Mouse (Mus musculus) lung, embryonic 14.5 days (tissue): ENCODE data around the gene Gm20388. TPM values are rescaled to one million over a fixed set of nuclear protein-coding genes. Genes with fewer than 3 reads are reported as not detected.

Source experiments
- ATAC-seq: fragments of 200-750 bp; cut with Nextera tagmentation; 2 replicates; pipeline ENCODE4 v1.8.0; 2017; ENCODE audit warnings: mild to moderate bottlenecking, moderate TSS enrichment, moderate library complexity; ENCODE audit not compliant: insufficient read depth
- DNase-seq: peaks from one replicate; pipeline ENCODE4 v3.0.0-alpha.2; 2015
- H3K27ac ChIP-seq: fragments of 300-500 bp; sonication (generic); 2 replicates; pipeline ENCODE4 v1.5.1; 2014; ENCODE audit warnings: low read depth, mild to moderate bottlenecking, moderate library complexity
- H3K27me3 ChIP-seq: fragments of 300-500 bp; sonication (generic); 2 replicates; pipeline ENCODE4 v1.6.1; 2014; ENCODE audit warnings: low read length, control low read depth; ENCODE audit not compliant: insufficient read depth
- H3K36me3 ChIP-seq: fragments of 300-500 bp; sonication (generic); 2 replicates; pipeline ENCODE4 v1.6.1; 2014; ENCODE audit warnings: control low read depth; ENCODE audit not compliant: insufficient read depth
- H3K4me1 ChIP-seq: fragments of 300-500 bp; sonication (generic); 2 replicates; pipeline ENCODE4 v1.6.1; 2014; ENCODE audit warnings: antibody characterized with exemption, control low read depth; ENCODE audit not compliant: insufficient read depth
- H3K4me2 ChIP-seq: fragments of 300-500 bp; sonication (generic); 2 replicates; pipeline ENCODE4 v1.6.1; 2014; ENCODE audit warnings: mild to moderate bottlenecking
- H3K4me3 ChIP-seq: fragments of 300-500 bp; sonication (generic); 2 replicates; pipeline ENCODE4 v1.5.1; 2014; ENCODE audit warnings: low read depth, low read length
- H3K9ac ChIP-seq: fragments of 300-500 bp; sonication (generic); 2 replicates; pipeline ENCODE4 v1.6.1; 2014
- H3K9me3 ChIP-seq: fragments of 300-500 bp; sonication (generic); 2 replicates; pipeline ENCODE4 v1.6.1; 2016; ENCODE audit warnings: low read depth, low read length, control low read depth
- CTCF ChIP-seq: IDR thresholded peaks from 2 replicates; pipeline ENCODE4 v1.5.1; 2016; ENCODE audit warnings: antibody characterized with exemption, low read depth
- WGBS: fragments of 180-500 bp; shearing (Covaris S2); extraction: QIAGEN DNeasy Blood & Tissue Kit; methylation state at CpG from one replicate; pipeline ENCODE4 v1.1.7; 2014; 5-methylcytosine and 5-hydroxymethylcytosine counted together
- polyA plus RNA-seq: library from polyadenylated mRNA; unstranded; fragments of >200 nt; fragmentation: Nextera tagmentation; extraction: Ambion mirVana; gene quantifications from 2 replicates; pipeline ENCODE4 v1.2.1, GENCODE M21; 2014

Gene Gm20388
- polyA plus RNA-seq, 1 experiment from 2014 or later = not detected

DNA sequence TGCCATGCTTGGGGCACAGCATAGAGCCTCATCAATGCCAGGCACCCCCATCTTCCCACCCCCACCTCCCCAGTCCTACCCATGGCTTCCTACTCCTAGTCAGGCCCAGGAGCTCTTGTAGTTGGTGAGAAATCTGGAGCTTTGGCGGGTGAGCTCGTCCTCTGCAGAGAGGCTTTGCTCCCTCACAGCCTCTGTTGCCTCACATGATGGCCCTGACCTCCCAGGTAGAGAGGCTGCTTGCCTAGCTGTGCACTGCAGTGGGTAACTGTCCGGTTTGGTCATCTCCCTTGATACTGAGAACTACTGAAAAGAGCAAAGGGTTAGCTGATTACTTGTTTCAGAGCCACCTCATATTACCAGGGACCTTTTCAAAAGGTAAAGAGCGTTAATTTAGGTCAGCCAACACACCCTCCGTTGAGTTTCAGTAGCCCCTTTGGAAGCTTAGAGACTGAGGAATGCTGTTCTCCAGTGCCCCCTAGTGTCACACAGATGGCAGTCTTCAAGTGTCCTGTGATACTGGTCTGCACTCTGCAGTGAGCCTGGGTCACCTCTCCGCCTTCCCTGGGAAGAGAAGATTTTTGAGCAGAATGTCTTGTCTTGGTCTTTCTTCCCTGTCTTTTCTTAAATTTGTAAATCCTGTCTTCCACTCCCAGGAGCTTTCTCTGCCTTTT lies 16.9 kb downstream of the Gm20388 start:
- no peak overlapping the region for H3K4me2 ChIP-seq
- H3K27me3 ChIP-seq = no peaks in the 10 kb centered on the region
- WGBS = 42% methylated on average over 6 of the region's 6 CpGs
- H3K4me1 ChIP-seq = no peaks in the 10 kb centered on the region
- TF ChIP-seq CTCF = peak; percentile 81
- H3K9me3 ChIP-seq = no peaks in the 10 kb centered on the region
- H3K9ac ChIP-seq = no peak overlapping the region
- DNase-seq = peak; percentile 81
- no peak overlapping the region for H3K27ac ChIP-seq
- 0 out of 2 replicates have a peak, but pooled peaks have one; percentile 56 for ATAC-seq
- peaks cover 9% of the 10 kb centered on the region; the same call in 1 of the 2 replicates for H3K36me3 ChIP-seq
- no peak overlapping the region for H3K4me3 ChIP-seq

DNA sequence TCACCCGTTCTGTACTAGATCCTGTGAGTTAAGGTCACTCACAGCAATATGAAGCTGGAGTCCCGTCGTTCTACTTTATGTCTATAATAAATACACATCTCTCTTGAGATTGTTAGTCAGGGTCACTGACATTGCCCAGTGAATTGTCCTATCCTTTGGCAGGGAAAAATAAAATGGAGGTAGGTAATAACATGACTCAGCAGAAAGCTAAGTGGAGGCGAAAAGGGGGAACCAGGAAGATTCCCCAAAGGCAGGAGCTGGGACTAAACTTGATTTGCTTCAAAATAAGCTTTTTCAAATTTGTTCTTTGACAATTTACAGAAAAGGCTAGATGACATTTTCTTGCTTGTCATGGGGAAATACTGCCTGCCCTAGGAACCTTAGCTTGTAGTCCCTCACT lies 20.7 kb downstream of the Gm20388 start:
- no peaks in the 10 kb centered on the region for H3K27me3 ChIP-seq
- DNase-seq (no peak), ATAC-seq (no peak)
- H3K9me3 ChIP-seq = no peaks in the 10 kb centered on the region
- no peak overlapping the region for H3K9ac ChIP-seq
- H3K4me2 ChIP-seq = no peak overlapping the region
- H3K4me3 ChIP-seq = no peak overlapping the region
- no peaks in the 10 kb centered on the region for H3K4me1 ChIP-seq
- H3K36me3 ChIP-seq = peaks cover 40% of the 10 kb centered on the region
- H3K27ac ChIP-seq = no peak overlapping the region
- 73% methylated on average over 4 of the region's 4 CpGs for WGBS
- no peak for TF ChIP-seq CTCF

DNA sequence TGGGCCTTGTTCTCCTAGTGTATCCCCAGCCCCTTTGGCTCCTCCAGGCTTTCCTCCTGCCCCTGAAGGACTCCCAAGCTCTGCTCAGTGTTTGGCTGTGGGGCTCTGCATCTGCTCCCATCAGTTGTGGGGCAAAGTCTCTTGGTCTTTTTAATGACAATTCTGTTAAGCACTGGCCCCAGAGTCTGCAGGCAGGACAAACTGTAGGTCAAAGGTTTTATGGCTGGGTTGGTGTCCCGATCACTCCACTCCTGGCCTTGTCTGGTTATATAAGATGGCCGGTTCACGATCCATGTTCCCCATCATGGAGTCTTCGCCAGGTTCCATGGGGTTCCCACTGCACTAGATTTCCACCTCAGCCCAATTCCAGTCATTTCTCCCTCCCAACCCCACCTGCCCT lies 23.0 kb downstream of the Gm20388 start:
- no peak for DNase-seq
- no peak overlapping the region for H3K4me2 ChIP-seq
- no peak overlapping the region for H3K9ac ChIP-seq
- no peak for ATAC-seq
- 90% methylated on average over 4 of the region's 4 CpGs for WGBS
- H3K36me3 ChIP-seq = peaks cover 62% of the 10 kb centered on the region
- no peaks in the 10 kb centered on the region for H3K4me1 ChIP-seq
- H3K27me3 ChIP-seq = no peaks in the 10 kb centered on the region
- no peaks in the 10 kb centered on the region for H3K9me3 ChIP-seq
- no peak for TF ChIP-seq CTCF
- no peak overlapping the region for H3K27ac ChIP-seq
- H3K4me3 ChIP-seq = no peak overlapping the region

DNA sequence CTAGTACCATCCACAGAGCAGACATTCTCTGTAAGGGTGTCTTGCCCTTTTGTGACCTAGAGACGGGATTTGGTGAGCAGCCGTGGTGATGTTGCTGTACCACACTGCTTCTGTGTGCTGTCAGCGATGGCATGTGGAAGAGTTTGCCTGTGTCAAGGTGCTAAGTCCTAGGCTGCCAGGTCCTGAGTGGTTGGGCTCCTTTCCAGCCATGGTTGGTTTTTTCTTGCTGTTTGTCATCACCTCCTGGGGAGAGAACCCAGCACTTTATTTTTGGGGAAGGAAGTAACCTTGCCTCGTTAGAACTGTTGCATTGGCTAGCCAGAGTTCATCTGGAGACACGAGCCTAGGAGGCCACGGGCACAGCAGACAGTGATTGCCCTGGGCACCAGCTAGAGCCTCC lies 24.9 kb downstream of the Gm20388 start:
- Histone ChIP-seq H3K4me1 (no peaks in the 10 kb centered on the region), H3K36me3 (peaks cover 69% of the 10 kb centered on the region), H3K27ac (no peak overlapping the region), H3K9ac (no peak overlapping the region), H3K27me3 (no peaks in the 10 kb centered on the region), H3K4me2 (no peak overlapping the region), H3K4me3 (no peak overlapping the region), H3K9me3 (no peaks in the 10 kb centered on the region)
- ATAC-seq (no peak), DNase-seq (no peak)
- 67% methylated on average over 6 of the region's 6 CpGs for WGBS
- no peak for TF ChIP-seq CTCF

DNA sequence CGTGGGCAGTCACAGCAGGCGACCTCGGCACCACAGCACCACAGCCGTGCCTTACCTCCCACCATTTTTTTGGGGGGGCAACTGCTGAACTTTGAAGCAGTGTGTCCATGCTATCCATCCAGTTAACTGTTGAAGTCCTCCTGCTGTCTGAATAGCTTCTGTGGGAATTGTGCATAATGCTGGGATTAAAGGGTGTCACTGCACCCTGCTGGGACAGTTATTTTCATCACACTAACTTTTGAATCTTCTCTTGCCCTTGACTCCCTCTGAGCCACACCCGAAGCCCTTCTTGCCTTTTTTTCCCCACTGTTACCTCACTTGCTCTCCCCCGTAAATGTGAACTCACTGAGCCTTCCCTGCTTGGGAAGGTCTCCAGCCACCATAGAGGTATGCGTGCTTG lies 27.8 kb downstream of the Gm20388 start:
- ATAC-seq (no peak), DNase-seq (no peak)
- Histone ChIP-seq H3K4me1 (no peaks in the 10 kb centered on the region), H3K4me2 (no peak overlapping the region), H3K36me3 (peaks cover 79% of the 10 kb centered on the region), H3K9me3 (no peaks in the 10 kb centered on the region), H3K27me3 (no peaks in the 10 kb centered on the region), H3K9ac (no peak overlapping the region), H3K4me3 (no peak overlapping the region), H3K27ac (no peak overlapping the region)
- no peak for TF ChIP-seq CTCF
- WGBS = 84% methylated on average over 7 of the region's 7 CpGs

DNA sequence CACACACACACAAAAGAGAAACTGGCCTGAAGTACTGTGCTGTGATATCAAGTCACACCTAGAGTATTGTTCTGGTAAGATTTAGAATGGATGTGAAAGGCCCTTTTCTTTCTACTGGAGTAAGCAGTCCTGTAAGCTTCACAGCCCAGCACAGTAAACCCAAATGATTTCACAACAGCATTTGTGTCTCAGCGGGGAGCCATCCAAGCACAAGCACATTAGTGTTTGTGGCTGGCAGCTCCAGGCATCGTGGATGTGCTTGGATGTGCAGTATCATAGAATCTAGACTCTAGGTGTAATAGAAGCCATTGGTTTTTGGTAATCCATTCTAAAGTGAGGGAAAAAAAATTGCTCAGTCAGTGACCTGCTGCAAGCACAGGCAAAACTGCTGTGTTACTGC lies 28.7 kb downstream of the Gm20388 start:
- DNase-seq (no peak), ATAC-seq (no peak)
- no peak overlapping the region for H3K4me3 ChIP-seq
- peaks cover 79% of the 10 kb centered on the region for H3K36me3 ChIP-seq
- WGBS = 89% methylated on average over 2 of the region's 2 CpGs
- H3K27me3 ChIP-seq = no peaks in the 10 kb centered on the region
- H3K4me1 ChIP-seq = no peaks in the 10 kb centered on the region
- no peaks in the 10 kb centered on the region for H3K9me3 ChIP-seq
- H3K4me2 ChIP-seq = no peak overlapping the region
- no peak overlapping the region for H3K9ac ChIP-seq
- TF ChIP-seq CTCF = no peak
- H3K27ac ChIP-seq = no peak overlapping the region

DNA sequence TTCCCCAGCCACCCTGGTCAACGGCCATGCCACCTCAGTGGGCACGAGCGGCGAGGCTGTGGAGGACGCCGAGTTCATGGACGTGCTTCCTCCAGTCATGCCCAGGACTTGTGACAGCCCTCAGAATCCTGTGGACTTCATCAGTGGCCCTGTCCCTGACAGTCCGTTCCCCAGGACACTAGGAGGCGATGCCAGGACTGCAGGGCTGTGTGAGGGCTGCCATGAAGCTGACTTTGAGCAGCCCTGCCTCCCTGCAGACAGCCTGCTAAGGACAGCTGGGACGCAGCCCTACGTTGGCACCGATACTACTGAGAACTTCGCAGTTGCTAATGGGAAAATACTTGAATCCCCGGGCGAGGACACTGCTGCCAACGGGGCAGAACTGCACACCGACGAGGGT lies 30.8 kb downstream of the Gm20388 start:
- Histone ChIP-seq H3K36me3 (peaks cover 78% of the 10 kb centered on the region), H3K9ac (no peak overlapping the region), H3K27me3 (no peaks in the 10 kb centered on the region), H3K27ac (no peak overlapping the region), H3K4me3 (no peak overlapping the region), H3K4me1 (no peaks in the 10 kb centered on the region), H3K4me2 (no peak overlapping the region), H3K9me3 (no peaks in the 10 kb centered on the region)
- DNase-seq (no peak), ATAC-seq (no peak)
- no peak for TF ChIP-seq CTCF
- 94% methylated on average over 18 of the region's 18 CpGs for WGBS
